Mouse (Mus musculus): ENCODE data around the gene Zfp36. TPM values are rescaled to one million over a fixed set of nuclear protein-coding genes. Genes with fewer than 3 reads are reported as not detected.

Gene Zfp36
- polyA plus RNA-seq, 1 experiment: 106 TPM

- DNase-seq (ENCODE audit: low read depth in 1 of 2, low spot score in 2 of 2): peak in 1 of 2 experiments; percentile 45
- Histone ChIP-seq H3K4me3 (ENCODE audit: extremely low read depth, insufficient read depth, insufficient read length) (no peak overlapping the region), H3K4me1 (ENCODE audit: control insufficient read depth, insufficient read depth, insufficient read length) (peaks cover 35% of the 10 kb centered on the region), H3K36me3 (ENCODE audit: control insufficient read depth, insufficient read depth, low read length) (peaks cover 6% of the 10 kb centered on the region), H3K27ac (ENCODE audit: insufficient read depth, low read length) (peak overlapping the region; percentile 86), H3K27me3 (ENCODE audit: control insufficient read depth, insufficient read depth, low read length) (no peaks in the 10 kb centered on the region)
- TF ChIP-seq CTCF (IDR thresholded peaks at IDR 0.05; ENCODE audit: extremely low read depth, insufficient read depth, insufficient read length, insufficient replicate concordance) (no peak), POLR2A (IDR thresholded peaks at IDR 0.05; ENCODE audit: low read depth, low read length) (no peak)
- 36% methylated on average over 7 of the region's 7 CpGs for WGBS
These were observed 6.0 kb upstream of the Zfp36 start for GRCm38 (mm10) chr7:28386007-28386406.

DNA sequence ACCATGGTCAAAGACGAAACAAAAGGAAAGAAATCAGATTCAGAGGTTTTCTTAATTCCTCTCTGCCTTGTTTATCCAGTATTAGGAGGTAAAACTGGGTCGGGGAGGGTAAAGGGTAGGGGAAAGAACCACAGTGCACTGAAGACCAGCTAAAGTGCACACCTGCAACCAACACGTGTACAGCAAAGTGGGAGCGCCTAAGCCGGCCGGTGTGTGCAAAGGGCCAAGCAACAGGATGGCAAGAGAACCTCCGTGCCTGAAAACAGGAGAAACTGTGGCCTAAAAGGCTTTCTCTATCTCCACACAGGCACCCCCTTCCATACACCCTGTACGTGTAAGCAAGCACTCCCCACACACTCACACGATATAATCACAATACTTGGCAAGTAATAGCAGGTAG, 5.1 kb upstream of the Zfp36 start:
- DNase-seq (ENCODE audit: low read depth in 1 of 2, low spot score in 2 of 2): no peak
- H3K4me3 ChIP-seq (ENCODE audit: extremely low read depth, insufficient read depth, insufficient read length): no peak overlapping the region
- peaks cover 35% of the 10 kb centered on the region for H3K4me1 ChIP-seq (ENCODE audit: control insufficient read depth, insufficient read depth, insufficient read length)
- no peaks in the 10 kb centered on the region for H3K27me3 ChIP-seq (ENCODE audit: control insufficient read depth, insufficient read depth, low read length)
- H3K27ac ChIP-seq (ENCODE audit: insufficient read depth, low read length): peak overlapping the region; percentile 86
- 66% methylated on average over 9 of the region's 9 CpGs for WGBS
- TF ChIP-seq POLR2A (IDR thresholded peaks at IDR 0.05; ENCODE audit: low read depth, low read length) (no peak), CTCF (IDR thresholded peaks at IDR 0.05; ENCODE audit: extremely low read depth, insufficient read depth, insufficient read length, insufficient replicate concordance) (no peak)
- H3K36me3 ChIP-seq (ENCODE audit: control insufficient read depth, insufficient read depth, low read length): peaks cover 4% of the 10 kb centered on the region

DNA sequence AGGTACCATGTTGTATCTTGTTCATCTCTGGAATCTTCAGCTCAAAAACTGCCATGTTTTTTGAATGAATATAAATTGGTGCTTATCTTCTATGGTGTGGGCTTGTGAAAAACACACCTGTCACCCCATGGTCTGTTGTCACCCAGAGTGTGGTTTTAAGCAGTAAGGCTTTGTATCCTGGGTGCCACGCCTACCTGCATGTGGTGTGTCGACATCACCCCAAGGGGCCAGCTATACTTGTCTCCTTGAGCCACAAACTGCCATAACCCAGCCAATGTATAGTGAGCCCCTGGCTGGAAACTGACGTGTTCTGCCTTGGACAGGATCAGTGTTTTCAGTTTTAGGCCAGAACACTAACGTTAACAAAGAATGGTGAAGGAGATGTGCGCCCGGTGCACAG, 4.1 kb upstream of the Zfp36 start:
- peak overlapping the region; percentile 97 for H3K27ac ChIP-seq (ENCODE audit: insufficient read depth, low read length)
- no peak overlapping the region for H3K4me3 ChIP-seq (ENCODE audit: extremely low read depth, insufficient read depth, insufficient read length)
- TF ChIP-seq POLR2A (IDR thresholded peaks at IDR 0.05; ENCODE audit: low read depth, low read length): no peak; the same call in 1 of the 2 replicates
- TF ChIP-seq CTCF (IDR thresholded peaks at IDR 0.05; ENCODE audit: extremely low read depth, insufficient read depth, insufficient read length, insufficient replicate concordance): no peak
- peaks cover 2% of the 10 kb centered on the region for H3K36me3 ChIP-seq (ENCODE audit: control insufficient read depth, insufficient read depth, low read length)
- H3K27me3 ChIP-seq (ENCODE audit: control insufficient read depth, insufficient read depth, low read length): no peaks in the 10 kb centered on the region
- DNase-seq (ENCODE audit: low read depth in 1 of 2, low spot score in 2 of 2): peak; percentile 47 to 56
- peaks cover 35% of the 10 kb centered on the region for H3K4me1 ChIP-seq (ENCODE audit: control insufficient read depth, insufficient read depth, insufficient read length)
- 25% methylated on average over 6 of the region's 6 CpGs for WGBS

GRCm38 (mm10) chr7:28383606-28384005, 3.6 kb upstream of the Zfp36 start:
- TF ChIP-seq POLR2A (IDR thresholded peaks at IDR 0.05; ENCODE audit: low read depth, low read length) (no peak), CTCF (IDR thresholded peaks at IDR 0.05; ENCODE audit: extremely low read depth, insufficient read depth, insufficient read length, insufficient replicate concordance) (no peak)
- peaks cover 35% of the 10 kb centered on the region for H3K4me1 ChIP-seq (ENCODE audit: control insufficient read depth, insufficient read depth, insufficient read length)
- 51% methylated on average over 4 of the region's 4 CpGs for WGBS
- peak overlapping the region; percentile 97 for H3K27ac ChIP-seq (ENCODE audit: insufficient read depth, low read length)
- no peak for DNase-seq (ENCODE audit: low read depth in 1 of 2, low spot score in 2 of 2)
- H3K4me3 ChIP-seq (ENCODE audit: extremely low read depth, insufficient read depth, insufficient read length): peak overlapping the region; percentile 19; the same call in 1 of the 2 replicates
- no peaks in the 10 kb centered on the region for H3K27me3 ChIP-seq (ENCODE audit: control insufficient read depth, insufficient read depth, low read length)
- no peaks in the 10 kb centered on the region; the same call in 1 of the 2 replicates for H3K36me3 ChIP-seq (ENCODE audit: control insufficient read depth, insufficient read depth, low read length)

DNA sequence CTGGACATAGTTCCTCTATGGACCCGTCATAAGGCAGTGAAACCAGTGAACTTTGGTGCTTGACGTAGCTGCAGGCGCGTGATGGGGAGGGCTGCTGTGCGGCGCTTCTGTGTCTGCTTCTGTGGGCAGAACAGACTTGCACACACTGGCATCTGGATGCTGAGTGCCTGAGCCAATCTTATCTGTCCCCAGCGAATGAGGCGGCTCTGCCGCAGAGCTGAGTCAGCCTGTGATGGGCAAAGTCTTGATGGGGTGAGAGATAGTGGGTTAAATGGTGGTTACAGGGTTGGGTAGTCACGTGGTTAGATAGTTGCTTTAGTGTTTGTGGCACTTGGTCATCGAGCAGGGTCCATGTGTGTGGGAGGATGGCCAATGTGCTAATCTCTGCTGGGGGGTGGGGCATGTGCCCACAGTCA, 2.9 kb upstream of the Zfp36 start:
- Histone ChIP-seq H3K27me3 (ENCODE audit: control insufficient read depth, insufficient read depth, low read length) (no peaks in the 10 kb centered on the region), H3K4me3 (ENCODE audit: extremely low read depth, insufficient read depth, insufficient read length) (peak overlapping the region; percentile 19), H3K27ac (ENCODE audit: insufficient read depth, low read length) (peak overlapping the region; percentile 97), H3K4me1 (ENCODE audit: control insufficient read depth, insufficient read depth, insufficient read length) (peaks cover 35% of the 10 kb centered on the region), H3K36me3 (ENCODE audit: control insufficient read depth, insufficient read depth, low read length) (peaks cover 4% of the 10 kb centered on the region)
- DNase-seq (ENCODE audit: low read depth in 1 of 2, low spot score in 2 of 2): peak; percentile 70 to 90
- WGBS: 2% methylated on average over 11 of the region's 11 CpGs
- peak; percentile 67 for TF ChIP-seq POLR2A (IDR thresholded peaks at IDR 0.05; ENCODE audit: low read depth, low read length)
- no peak for TF ChIP-seq CTCF (IDR thresholded peaks at IDR 0.05; ENCODE audit: extremely low read depth, insufficient read depth, insufficient read length, insufficient replicate concordance)

GRCm38 (mm10) chr7:28382347-28382951, 2.4 kb upstream of the Zfp36 start:
- DNase-seq (ENCODE audit: low read depth in 1 of 2, low spot score in 2 of 2): peak; percentile 66 to 83
- 2% methylated on average over 10 of the region's 12 CpGs for WGBS

DNA sequence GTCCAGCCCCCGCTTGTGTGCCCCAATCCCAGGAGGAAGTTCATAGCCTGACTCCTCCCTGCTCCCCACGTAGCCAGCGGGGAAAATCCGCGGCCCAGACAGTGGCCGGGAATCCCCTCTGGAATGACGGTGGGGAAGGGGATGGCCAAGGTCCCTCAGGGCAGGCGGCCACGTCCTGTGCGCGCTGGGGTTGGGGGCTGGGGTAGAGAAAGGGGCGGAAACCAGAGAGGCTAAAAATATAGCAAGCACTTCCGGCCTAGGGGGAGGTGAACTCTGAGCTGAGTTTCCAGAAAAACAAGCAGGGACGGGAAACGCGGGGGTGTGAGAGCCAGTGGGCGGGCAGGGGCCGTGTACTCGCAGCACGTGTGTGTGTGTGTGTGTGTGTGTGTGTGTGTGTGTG, 1.9 kb upstream of the Zfp36 start:
- Histone ChIP-seq H3K4me3 (ENCODE audit: extremely low read depth, insufficient read depth, insufficient read length) (peak overlapping the region; percentile 55), H3K4me1 (ENCODE audit: control insufficient read depth, insufficient read depth, insufficient read length) (peaks cover 35% of the 10 kb centered on the region), H3K27ac (ENCODE audit: insufficient read depth, low read length) (peak overlapping the region; percentile 99), H3K27me3 (ENCODE audit: control insufficient read depth, insufficient read depth, low read length) (no peaks in the 10 kb centered on the region), H3K36me3 (ENCODE audit: control insufficient read depth, insufficient read depth, low read length) (peaks cover 14% of the 10 kb centered on the region)
- TF ChIP-seq CTCF (IDR thresholded peaks at IDR 0.05; ENCODE audit: extremely low read depth, insufficient read depth, insufficient read length, insufficient replicate concordance) (no peak), POLR2A (IDR thresholded peaks at IDR 0.05; ENCODE audit: low read depth, low read length) (peak; percentile 45; the same call in 1 of the 2 replicates)
- under 1% methylated on average over 20 of the region's 20 CpGs for WGBS
- peak; percentile 93 to 94 for DNase-seq (ENCODE audit: low read depth in 1 of 2, low spot score in 2 of 2)

More at GRCm38 (mm10) chr7:28382347-28382951, 2.4 kb upstream of the Zfp36 start:
- H3K4me3 ChIP-seq (ENCODE audit: extremely low read depth, insufficient read depth, insufficient read length): peak overlapping the region; percentile 19; the same call in 1 of the 2 replicates
- no peaks in the 10 kb centered on the region for H3K27me3 ChIP-seq (ENCODE audit: control insufficient read depth, insufficient read depth, low read length)
- H3K4me1 ChIP-seq (ENCODE audit: control insufficient read depth, insufficient read depth, insufficient read length): peaks cover 35% of the 10 kb centered on the region
- H3K36me3 ChIP-seq (ENCODE audit: control insufficient read depth, insufficient read depth, low read length): peaks cover 9% of the 10 kb centered on the region
- peak overlapping the region; percentile 97 for H3K27ac ChIP-seq (ENCODE audit: insufficient read depth, low read length)
- TF ChIP-seq CTCF (IDR thresholded peaks at IDR 0.05; ENCODE audit: extremely low read depth, insufficient read depth, insufficient read length, insufficient replicate concordance): no peak
- no peak for TF ChIP-seq POLR2A (IDR thresholded peaks at IDR 0.05; ENCODE audit: low read depth, low read length)
